Mouse (Mus musculus) lung, postnatal 0 days (tissue): Measurements from ENCODE around the gene Olfr544.

Experiments
- CTCF ChIP-seq: IDR thresholded peaks from 2 replicates; pipeline ENCODE4 v1.5.1; 2016; ENCODE audit warnings: antibody characterized with exemption, mild to moderate bottlenecking
- EP300 ChIP-seq: IDR thresholded peaks from 2 replicates; pipeline ENCODE4 v1.6.1; 2016; ENCODE audit warnings: antibody characterized with exemption, mild to moderate bottlenecking, control low read depth

GRCm38 (mm10) chr7:102478926-102479325, 9.2 kb downstream of the Olfr544 start:
- no peak for TF ChIP-seq CTCF
- TF ChIP-seq EP300: no peak
